Mouse (Mus musculus): Measurements from ENCODE around the gene Taldo1.
A peak's percentile ranks its signal among the peaks of the same experiment; 100 is the strongest.
"Not testable (repeated sequence)": the region's sequence is repeated elsewhere in the genome, so short reads cannot be mapped to it uniquely, and the experiment has no call there.

Gene Taldo1

GRCm38 (mm10) chr7:141388487-141389109, 3.4 kb upstream of the Taldo1 start:
- DNase-seq = no peak

GRCm38 (mm10) chr7:141390326-141391259, 1.4 kb upstream of the Taldo1 start:
- no peak for DNase-seq

- DNase-seq = peak in 1 of 2 experiments; percentile 34
These were observed 688 bp downstream of the Taldo1 start for GRCm38 (mm10) chr7:141392552-141393222.

- DNase-seq = peak; percentile 33 to 41
These were observed 2.2 kb downstream of the Taldo1 start for GRCm38 (mm10) chr7:141394158-141394557.

- peak; percentile 58 to 71 for DNase-seq
These were observed 2.8 kb downstream of the Taldo1 start for GRCm38 (mm10) chr7:141394771-141395170.

GRCm38 (mm10) chr7:141395348-141395747, 3.3 kb downstream of the Taldo1 start:
- DNase-seq = no peak

- peak; percentile 45 to 64 for DNase-seq
These were observed 11.3 kb downstream of the Taldo1 start for GRCm38 (mm10) chr7:141403305-141403704.

- DNase-seq = peak in 1 of 2 experiments; percentile 39
These were observed 13.5 kb downstream of the Taldo1 start for GRCm38 (mm10) chr7:141405466-141405865.

- DNase-seq = not testable (repeated sequence)
These were observed 15.7 kb downstream of the Taldo1 start for GRCm38 (mm10) chr7:141407670-141408069.

GRCm38 (mm10) chr7:141408833-141409232, 16.8 kb downstream of the Taldo1 start:
- DNase-seq = peak; percentile 85 to 89

- no peak for DNase-seq
These were observed 18.6 kb downstream of the Taldo1 start for GRCm38 (mm10) chr7:141410631-141411030.

- no peak for DNase-seq
These were observed 19.7 kb downstream of the Taldo1 start for GRCm38 (mm10) chr7:141411667-141412066.

- DNase-seq = no peak
These were observed 21.3 kb downstream of the Taldo1 start for GRCm38 (mm10) chr7:141413331-141413730.

GRCm38 (mm10) chr7:141413809-141414584, 22.0 kb downstream of the Taldo1 start, which contains the start of gene Gatd1:
Gene Gatd1 (minus strand): TSS chr7:141414136.
- peak; percentile 98 to 99 for DNase-seq

GRCm38 (mm10) chr7:141416144-141416841, 24.3 kb downstream of the Taldo1 start:
- DNase-seq = no peak

GRCm38 (mm10) chr7:141417731-141418681, 26.0 kb downstream of the Taldo1 start:
- DNase-seq = no peak

- peak in 1 of 2 experiments; percentile 41 for DNase-seq
These were observed 27.0 kb downstream of the Taldo1 start for GRCm38 (mm10) chr7:141418970-141419369.

- DNase-seq = no peak
These were observed 28.2 kb downstream of the Taldo1 start for GRCm38 (mm10) chr7:141420030-141420702.

GRCm38 (mm10) chr7:141423811-141424210, 31.8 kb downstream of the Taldo1 start:
- no peak for DNase-seq

Data from lung, adult 18-20 months (tissue).